Mouse (Mus musculus) left cerebral cortex, adult 6 months (tissue): Measurements from ENCODE around the gene Zc3hav1. TPM values are rescaled to one million over a fixed set of nuclear protein-coding genes. Genes with fewer than 3 reads are reported as not detected.

Experiments used
- long read RNA-seq, 2 experiments: library from polyadenylated mRNA; unstranded; transcript quantifications; one replicate each; pipeline ENCODE4 v2.0.0; 2019 to 2020
- polyA plus RNA-seq: library from polyadenylated mRNA; unstranded; fragments of <200 nt; fragmentation: Nextera tagmentation; gene quantifications from 2 replicates; pipeline ENCODE4 v1.2.3, GENCODE M21; 2021

Zc3hav1 gene
- 5.5 and 7.0 TPM in 2 replicates for polyA plus RNA-seq
- long read RNA-seq, experiment 1, full-length matches to known transcripts, result 5 of 10 reads
- long read RNA-seq, experiment 1, partial matches to known transcripts, result 2 of 10 reads
- long read RNA-seq, experiment 1, other reads (novel, unspliced or antisense), result 3 of 10 reads
- long read RNA-seq, experiment 2, full-length matches to known transcripts, result 1 of 12 reads
- long read RNA-seq, experiment 2, partial matches to known transcripts, result 1 of 12 reads
- long read RNA-seq, experiment 2, other reads (novel, unspliced or antisense), result 10 of 12 reads

DNA sequence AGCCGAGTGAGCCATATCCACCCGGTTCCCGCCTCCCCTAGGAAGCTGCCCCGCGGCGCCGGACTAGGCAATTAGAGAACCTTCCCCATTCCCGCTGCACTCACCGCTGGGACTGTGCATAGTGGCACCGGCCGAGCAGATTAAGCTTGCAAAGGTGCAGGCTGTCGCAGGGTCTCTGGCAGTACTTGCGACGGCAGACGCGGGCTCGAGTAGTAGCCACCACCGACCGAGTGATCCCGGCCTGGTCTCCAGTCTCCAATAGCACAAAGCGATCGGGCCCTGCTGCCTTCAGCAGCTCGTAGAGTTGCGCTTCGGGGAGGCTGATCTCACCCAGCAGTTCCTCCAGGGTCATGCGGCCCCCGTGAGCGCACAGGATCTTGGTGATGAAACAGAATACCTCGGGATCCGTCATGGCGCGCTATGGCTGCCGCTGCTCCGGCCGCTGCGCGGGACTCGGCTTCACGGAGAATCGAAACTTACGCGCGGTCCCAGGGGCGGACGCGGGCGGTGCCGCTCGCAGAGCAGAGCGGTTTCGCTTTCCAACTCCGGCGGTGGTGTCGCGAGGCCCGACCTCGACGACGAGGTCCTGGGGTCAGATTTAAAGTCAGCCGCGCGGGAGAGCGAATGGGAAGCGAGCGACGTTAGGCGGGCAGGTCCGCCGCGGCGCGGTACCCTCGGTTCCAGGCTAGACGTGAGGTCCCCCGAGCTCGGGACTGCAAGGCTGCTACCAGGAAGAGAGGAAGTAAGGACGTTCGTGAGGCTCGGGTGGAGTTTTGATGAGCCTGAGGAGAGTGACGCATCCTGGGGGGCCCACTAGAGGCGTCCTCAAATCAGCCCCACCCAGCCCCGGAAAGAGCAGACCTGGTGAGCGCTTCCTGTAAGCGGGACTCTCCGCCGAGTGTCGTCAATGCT, at the start of gene Zc3hav1:
Gene Zc3hav1, minus strand, starts transcription at position 793 of the 912 bp plus-strand sequence.

DNA sequence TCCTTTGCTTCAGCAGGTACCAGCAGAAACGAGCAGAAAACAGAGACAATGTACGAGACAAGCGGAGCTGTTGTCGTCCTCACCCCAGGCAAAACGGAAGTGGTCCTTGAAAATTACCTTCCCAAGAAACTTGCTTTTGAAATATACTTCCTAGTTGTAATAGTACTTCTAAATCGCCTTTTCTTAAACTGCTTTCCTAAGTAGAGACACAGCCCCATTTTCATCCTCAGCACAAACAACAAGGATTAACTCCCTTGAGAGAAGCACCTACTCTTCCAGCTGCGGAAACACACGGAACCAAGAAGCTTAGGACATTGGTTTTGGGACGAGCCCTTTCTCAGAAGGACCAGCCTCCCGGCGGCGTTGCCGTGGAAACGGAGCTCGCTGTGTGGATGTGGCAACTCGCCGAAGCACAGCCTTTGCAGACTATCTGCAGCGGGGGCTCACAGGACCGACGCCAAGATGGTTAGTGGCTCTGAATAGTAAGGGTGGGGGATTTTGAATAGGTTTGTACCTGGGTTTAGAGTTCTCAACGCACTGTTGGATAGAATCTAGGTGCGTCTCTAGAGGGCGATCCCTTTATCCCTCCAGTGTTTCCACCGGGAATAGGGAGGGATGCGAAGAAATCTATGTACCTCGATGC, 26.8 kb upstream of the Zc3hav1 start, which contains the start of gene Ttc26:
Gene Ttc26, plus strand, starts transcription at position 341 of the 643 bp plus-strand sequence.

DNA sequence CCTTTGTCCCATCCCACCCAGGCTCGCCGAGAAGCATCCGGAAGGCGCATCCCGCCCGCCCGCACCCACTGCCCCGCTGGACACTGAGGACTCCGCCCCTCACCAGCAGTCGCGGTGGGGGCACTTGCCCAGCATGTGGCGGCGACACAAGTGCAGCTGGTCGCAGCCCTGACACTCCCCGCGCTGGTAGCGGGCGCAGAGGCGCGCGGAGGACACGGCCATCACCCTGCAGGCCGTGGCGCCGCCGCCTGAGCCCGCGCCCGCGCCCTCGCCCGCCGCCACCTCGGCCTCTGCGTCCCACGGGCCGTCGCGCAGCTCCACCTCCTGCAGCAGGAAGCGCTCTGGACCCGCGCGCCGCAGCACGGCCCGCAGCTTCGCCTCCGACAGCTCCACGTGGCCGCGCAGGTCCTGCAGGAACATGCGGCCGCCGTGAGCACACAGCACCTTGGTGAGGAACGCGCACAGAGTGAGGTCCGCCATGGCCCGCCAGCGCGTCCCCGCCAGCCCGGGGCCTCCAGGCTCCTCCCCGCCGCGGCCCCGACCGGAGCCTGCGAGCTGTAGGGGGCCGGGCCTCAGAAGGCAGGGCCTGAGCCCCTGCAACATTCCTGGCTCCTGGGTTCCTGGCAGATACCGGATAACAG, 55.5 kb downstream of the Zc3hav1 start, which contains the start of gene Zc3hav1l:
Gene Zc3hav1l, minus strand, starts transcription at position 499 of the 641 bp plus-strand sequence.

Other genes starting within 250 kb of the Zc3hav1 start
- gene Tmem213, start 245.3 kb downstream of the Zc3hav1 start, polyA plus RNA-seq, result not detected in 2 replicates
- not detected in 2 replicates for gene Atp6v0a4, start 230.0 kb downstream of the Zc3hav1 start, polyA plus RNA-seq
- 4.2 and 6.5 TPM in 2 replicates for gene D630045J12Rik, start 100.6 kb downstream of the Zc3hav1 start, polyA plus RNA-seq
- gene Zc3hav1l, start 55.3 kb downstream of the Zc3hav1 start, polyA plus RNA-seq, result 0.34 and 1.7 TPM in 2 replicates
- gene Ttc26, start 26.9 kb upstream of the Zc3hav1 start, polyA plus RNA-seq, result 2.7 and 4.4 TPM in 2 replicates
- gene Ubn2, start 79.3 kb upstream of the Zc3hav1 start, polyA plus RNA-seq, result 6.0 and 6.5 TPM in 2 replicates
- gene Fmc1, start 178.9 kb upstream of the Zc3hav1 start, polyA plus RNA-seq, result 173 and 181 TPM in 2 replicates
- 3.5 and 5.6 TPM in 2 replicates for gene Luc7l2, start 196.7 kb upstream of the Zc3hav1 start, polyA plus RNA-seq